Mouse (Mus musculus): ENCODE results near the gene Top2a.

Gene Top2a

GRCm38 (mm10) chr11:99023500-99024467 lies at the start of gene Top2a:
Gene Top2a (minus strand): TSS chr11:99024189.
- DNase-seq (ENCODE audit: low spot score in 2 of 2): peak; percentile 88

GRCm38 (mm10) chr11:99073781-99074180 lies 49.8 kb upstream of the Top2a start:
- no peak for DNase-seq (ENCODE audit: low spot score in 2 of 2)

GRCm38 (mm10) chr11:99071866-99072265 lies 47.9 kb upstream of the Top2a start:
- no peak for DNase-seq (ENCODE audit: low spot score in 2 of 2)

- DNase-seq (ENCODE audit: low spot score in 2 of 2): no peak
These were observed 44.5 kb upstream of the Top2a start for GRCm38 (mm10) chr11:99068455-99068854.

GRCm38 (mm10) chr11:99067591-99067990 lies 43.6 kb upstream of the Top2a start:
- DNase-seq (ENCODE audit: low spot score in 2 of 2): no peak

GRCm38 (mm10) chr11:99065979-99066378 lies 42.0 kb upstream of the Top2a start:
- peak; percentile 77 to 88 for DNase-seq (ENCODE audit: low spot score in 2 of 2)

- no peak for DNase-seq (ENCODE audit: low spot score in 2 of 2)
These were observed 41.4 kb upstream of the Top2a start for GRCm38 (mm10) chr11:99065353-99065752.

GRCm38 (mm10) chr11:99063406-99064131 lies 39.6 kb upstream of the Top2a start:
- no peak for DNase-seq (ENCODE audit: low spot score in 2 of 2)

GRCm38 (mm10) chr11:99062661-99063060 lies 38.7 kb upstream of the Top2a start:
- DNase-seq (ENCODE audit: low spot score in 2 of 2): no peak

GRCm38 (mm10) chr11:99060435-99060834 lies 36.4 kb upstream of the Top2a start:
- no peak for DNase-seq (ENCODE audit: low spot score in 2 of 2)

- peak in 1 of 2 experiments; percentile 43 for DNase-seq (ENCODE audit: low spot score in 2 of 2)
These were observed 31.8 kb upstream of the Top2a start for GRCm38 (mm10) chr11:99055571-99056452.

- DNase-seq (ENCODE audit: low spot score in 2 of 2): no peak
These were observed 31.2 kb upstream of the Top2a start for GRCm38 (mm10) chr11:99055143-99055542.

- no peak for DNase-seq (ENCODE audit: low spot score in 2 of 2)
These were observed 23.7 kb upstream of the Top2a start for GRCm38 (mm10) chr11:99047643-99048042.

GRCm38 (mm10) chr11:99047120-99047519 lies 23.1 kb upstream of the Top2a start:
- peak; percentile 74 to 76 for DNase-seq (ENCODE audit: low spot score in 2 of 2)

- no peak for DNase-seq (ENCODE audit: low spot score in 2 of 2)
These were observed 21.3 kb upstream of the Top2a start for GRCm38 (mm10) chr11:99045159-99045889.

GRCm38 (mm10) chr11:99044306-99044705 lies 20.3 kb upstream of the Top2a start:
- no peak for DNase-seq (ENCODE audit: low spot score in 2 of 2)

- DNase-seq (ENCODE audit: low spot score in 2 of 2): no peak
These were observed 19.6 kb upstream of the Top2a start for GRCm38 (mm10) chr11:99043632-99044031.

- DNase-seq (ENCODE audit: low spot score in 2 of 2): no peak
These were observed 18.9 kb upstream of the Top2a start for GRCm38 (mm10) chr11:99042834-99043431.

GRCm38 (mm10) chr11:99041841-99042780 lies 18.1 kb upstream of the Top2a start:
- DNase-seq (ENCODE audit: low spot score in 2 of 2): no peak
